Mouse (Mus musculus): ENCODE data around the gene Trmt2b. TPM values are rescaled to one million over a fixed set of nuclear protein-coding genes. Genes with fewer than 3 reads are reported as not detected.

Trmt2b gene
- polyA plus RNA-seq, 1 experiment from 2014 or later, result 16.6 TPM

- 88% methylated on average over 1 of the region's 1 CpGs for WGBS
These were observed 102.1 kb downstream of the Trmt2b start for GRCm38 (mm10) chrX:134174699-134175098.

More at GRCm38 (mm10) chrX:134174699-134175098, 102.1 kb downstream of the Trmt2b start:
- no peak for ATAC-seq (replicated peaks; ENCODE audit: low FRiP score, low read depth)
- H3K36me3 ChIP-seq (ENCODE audit: insufficient read depth, low read length), result no peaks in the 10 kb centered on the region
- no peaks in the 10 kb centered on the region for H3K27me3 ChIP-seq (ENCODE audit: insufficient read depth, low read length)
- no peak overlapping the region for H3K4me3 ChIP-seq (replicated peaks; ENCODE audit: low read depth, low read length)
- no peak for DNase-seq (ENCODE audit: low spot score)
- no peak for TF ChIP-seq CTCF (IDR thresholded peaks at IDR 0.05; ENCODE audit: low read depth)
- no peaks in the 10 kb centered on the region for H3K4me1 ChIP-seq (replicated peaks; ENCODE audit: insufficient read depth, low read length)
- no peak overlapping the region for H3K9ac ChIP-seq (ENCODE audit: low read depth, low read length)
- no peak overlapping the region for H3K4me2 ChIP-seq (ENCODE audit: low read length)
- H3K27ac ChIP-seq, result no peak overlapping the region
- H3K9me3 ChIP-seq (replicated peaks; ENCODE audit: low read length), result no peaks in the 10 kb centered on the region

Other genes starting within 250 kb of the Trmt2b start
- gene Cstf2, start 217.8 kb downstream of the Trmt2b start, polyA plus RNA-seq (2015; fragmentation: Nextera tagmentation; extraction: Ambion mirVana), result 27.1 and 31.0 TPM in 2 replicates
- gene Xkrx, start 114.9 kb downstream of the Trmt2b start, polyA plus RNA-seq (2015; fragmentation: Nextera tagmentation; extraction: Ambion mirVana), result 0.20 and 0.21 TPM in 2 replicates
- not detected in 2 replicates for gene Arl13a, start 89.5 kb downstream of the Trmt2b start, polyA plus RNA-seq (2015; fragmentation: Nextera tagmentation; extraction: Ambion mirVana)
- 0.20 TPM in 1 of 2 replicates, not detected in the other for gene Nox1, start 55.0 kb downstream of the Trmt2b start, polyA plus RNA-seq (2015; fragmentation: Nextera tagmentation; extraction: Ambion mirVana)
- 9.9 and 11.8 TPM in 2 replicates for gene Tmem35a, start 18.2 kb upstream of the Trmt2b start, polyA plus RNA-seq (2015; fragmentation: Nextera tagmentation; extraction: Ambion mirVana)
- gene Cenpi, start 31.1 kb upstream of the Trmt2b start, polyA plus RNA-seq (2015; fragmentation: Nextera tagmentation; extraction: Ambion mirVana), result 12.4 and 15.9 TPM in 2 replicates
- 0.07 and 0.24 TPM in 2 replicates for gene Drp2, start 127.6 kb upstream of the Trmt2b start, polyA plus RNA-seq (2015; fragmentation: Nextera tagmentation; extraction: Ambion mirVana)
- not detected in 2 replicates for gene Taf7l, start 199.5 kb upstream of the Trmt2b start, polyA plus RNA-seq (2015; fragmentation: Nextera tagmentation; extraction: Ambion mirVana)